Mouse (Mus musculus): Measurements from ENCODE around the gene Gm10160.

The Gm10160 gene

GRCm38 (mm10) chr7:81827806-81828667 is 27.6 kb downstream of the Gm10160 start:
- no peak for DNase-seq (ENCODE audit: low spot score)

- DNase-seq (ENCODE audit: low spot score) = no peak
These were observed 30.2 kb downstream of the Gm10160 start for GRCm38 (mm10) chr7:81825381-81825780.

GRCm38 (mm10) chr7:81824906-81825305 is 30.7 kb downstream of the Gm10160 start:
- no peak for DNase-seq (ENCODE audit: low spot score)

- DNase-seq (ENCODE audit: low spot score) = no peak
These were observed 49.5 kb downstream of the Gm10160 start for GRCm38 (mm10) chr7:81806067-81806466.

Data from layer of hippocampus, adult 11-12 months (tissue).